Mouse (Mus musculus) heart, embryonic 13.5 days (tissue): Measurements from ENCODE around the gene Ankrd31. TPM values are rescaled to one million over a fixed set of nuclear protein-coding genes. Genes with fewer than 3 reads are reported as not detected.

Source experiments
- ATAC-seq: fragments of 200-750 bp; cut with Nextera tagmentation; 2 replicates; pipeline ENCODE4 v1.8.0; 2017; ENCODE audit warnings: moderate TSS enrichment; ENCODE audit not compliant: insufficient number of reproducible peaks, low FRiP score, low TSS enrichment; ENCODE audit errors: extremely low read depth
- H3K27ac ChIP-seq: fragments of 300-500 bp; sonication (generic); replicated peaks from 2 replicates; pipeline ENCODE4 v1.5.1; 2015; ENCODE audit warnings: moderate library complexity, mild to moderate bottlenecking, inconsistent platforms
- H3K27me3 ChIP-seq: fragments of 300-500 bp; sonication (generic); replicated peaks from 2 replicates; pipeline ENCODE4 v1.6.1; 2015; ENCODE audit warnings: mild to moderate bottlenecking, inconsistent platforms
- H3K36me3 ChIP-seq: fragments of 300-500 bp; sonication (generic); 2 replicates; pipeline ENCODE4 v1.6.1; 2015; ENCODE audit warnings: mild to moderate bottlenecking, inconsistent platforms
- H3K4me1 ChIP-seq: fragments of 300-500 bp; sonication (generic); 2 replicates; pipeline ENCODE4 v1.6.1; 2015; ENCODE audit warnings: inconsistent platforms
- H3K4me2 ChIP-seq: fragments of 300-500 bp; sonication (generic); 2 replicates; pipeline ENCODE4 v1.6.1; 2015; ENCODE audit warnings: inconsistent platforms, mild to moderate bottlenecking, moderate library complexity
- H3K4me3 ChIP-seq: fragments of 300-500 bp; sonication (generic); 2 replicates; pipeline ENCODE4 v1.5.1; 2015; ENCODE audit warnings: moderate library complexity, mild to moderate bottlenecking, inconsistent platforms
- H3K9ac ChIP-seq: fragments of 300-500 bp; sonication (generic); 2 replicates; pipeline ENCODE4 v1.6.1; 2015; ENCODE audit warnings: inconsistent platforms, mild to moderate bottlenecking, moderate library complexity
- H3K9me3 ChIP-seq: fragments of 300-500 bp; sonication (generic); 2 replicates; pipeline ENCODE4 v1.6.1; 2016; ENCODE audit warnings: inconsistent platforms
- WGBS: fragments of 180-500 bp; shearing (Covaris S2); methylation state at CpG from one replicate; pipeline ENCODE4 v1.1.7; 2015; ENCODE audit warnings: mixed read lengths; 5-methylcytosine and 5-hydroxymethylcytosine counted together
- polyA plus RNA-seq: library from polyadenylated mRNA; unstranded; fragments of >200 nt; fragmentation: Nextera tagmentation; extraction: Ambion mirVana; gene quantifications from 2 replicates; pipeline ENCODE4 v1.2.1, GENCODE M21; 2015

Ankrd31 gene
- polyA plus RNA-seq, 1 experiment from 2014 or later: not detected

GRCm38 (mm10) chr13:96945748-96946147 lies 197.7 kb downstream of the Ankrd31 start:
- no peak overlapping the region for H3K27ac ChIP-seq
- no peak overlapping the region for H3K4me3 ChIP-seq
- WGBS: 76% methylated on average over 4 of the region's 4 CpGs
- H3K4me1 ChIP-seq: peaks cover 6% of the 10 kb centered on the region
- no peak for ATAC-seq
- H3K4me2 ChIP-seq: no peak overlapping the region
- no peaks in the 10 kb centered on the region for H3K27me3 ChIP-seq
- no peaks in the 10 kb centered on the region for H3K36me3 ChIP-seq
- H3K9me3 ChIP-seq: 0 out of 2 replicates have a peak, but pooled peaks cover 4% of the 10 kb centered on the region
- H3K9ac ChIP-seq: no peak overlapping the region

- Histone ChIP-seq H3K4me1 (peaks cover 6% of the 10 kb centered on the region), H3K36me3 (no peaks in the 10 kb centered on the region), H3K9ac (no peak overlapping the region), H3K4me3 (no peak overlapping the region), H3K9me3 (0 out of 2 replicates have a peak, but pooled peaks cover 4% of the 10 kb centered on the region), H3K4me2 (no peak overlapping the region), H3K27ac (no peak overlapping the region), H3K27me3 (no peaks in the 10 kb centered on the region)
- no peak for ATAC-seq
- 81% methylated on average over 7 of the region's 7 CpGs for WGBS
Measured at GRCm38 (mm10) chr13:96947722-96948121, 199.7 kb downstream of the Ankrd31 start.

- Histone ChIP-seq H3K27ac (no peak overlapping the region), H3K9ac (no peak overlapping the region), H3K4me1 (no peaks in the 10 kb centered on the region), H3K9me3 (0 out of 2 replicates have a peak, but pooled peaks cover 4% of the 10 kb centered on the region), H3K4me3 (no peak overlapping the region), H3K4me2 (no peak overlapping the region), H3K36me3 (no peaks in the 10 kb centered on the region), H3K27me3 (no peaks in the 10 kb centered on the region)
- WGBS: 53% methylated on average over 2 of the region's 2 CpGs
- ATAC-seq: no peak
Measured at GRCm38 (mm10) chr13:96951880-96952279, 203.8 kb downstream of the Ankrd31 start.

GRCm38 (mm10) chr13:96956466-96956865 lies 208.4 kb downstream of the Ankrd31 start:
- Histone ChIP-seq H3K4me2 (no peak overlapping the region), H3K9me3 (no peaks in the 10 kb centered on the region), H3K9ac (no peak overlapping the region), H3K4me1 (no peaks in the 10 kb centered on the region), H3K36me3 (no peaks in the 10 kb centered on the region), H3K27ac (no peak overlapping the region), H3K4me3 (no peak overlapping the region), H3K27me3 (no peaks in the 10 kb centered on the region)
- no peak for ATAC-seq
- WGBS: 70% methylated on average over 6 of the region's 6 CpGs

Other genes starting within 250 kb of the Ankrd31 start
- 6.1 and 6.9 TPM in 2 replicates for gene Polk, start 205.7 kb upstream of the Ankrd31 start, polyA plus RNA-seq
- gene Col4a3bp, start 205.7 kb upstream of the Ankrd31 start, polyA plus RNA-seq: 6.9 and 7.6 TPM in 2 replicates
- gene Hmgcr, start 77.3 kb upstream of the Ankrd31 start, polyA plus RNA-seq: 30.4 and 33.6 TPM in 2 replicates
- gene Gcnt4, start 176.4 kb downstream of the Ankrd31 start, polyA plus RNA-seq: 0.36 and 0.44 TPM in 2 replicates